Mouse (Mus musculus): ENCODE measurements around the gene Gfpt1. TPM values are rescaled to one million over a fixed set of nuclear protein-coding genes. Genes with fewer than 3 reads are reported as not detected.

The Gfpt1 gene
- polyA plus RNA-seq, 1 experiment from 2014 or later = 17.5 TPM

DNA sequence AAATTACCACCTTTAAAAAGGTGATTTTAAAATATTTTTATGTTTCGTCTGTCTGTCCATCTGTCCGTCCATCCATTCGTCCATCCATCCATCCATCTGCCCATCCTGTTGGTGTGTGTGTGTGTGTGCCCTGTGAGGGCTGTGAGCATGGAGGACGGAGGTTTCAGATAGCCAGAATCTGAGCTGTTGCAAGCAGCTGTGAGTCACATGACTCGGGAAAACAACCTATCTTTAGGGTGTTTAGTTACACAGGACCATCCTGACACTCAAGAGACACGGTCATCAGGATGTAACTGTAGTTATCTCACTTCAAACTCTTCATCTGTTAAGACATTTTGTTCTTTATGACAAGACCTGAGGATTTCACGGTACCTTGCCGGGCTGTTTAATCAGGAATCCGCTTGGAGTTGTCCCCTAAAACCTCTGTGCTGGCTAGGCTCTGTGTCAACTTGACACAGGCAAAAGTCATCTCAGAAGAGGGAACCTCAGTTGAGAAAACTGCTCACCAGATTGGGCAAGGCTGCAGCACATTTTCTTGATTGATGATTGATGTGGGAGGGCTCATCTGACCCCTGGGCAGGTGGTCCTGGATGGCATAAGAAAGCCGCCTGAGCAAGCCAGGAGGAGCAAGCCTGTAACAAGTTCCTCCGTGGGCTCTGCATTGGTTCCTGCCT lies 61.6 kb downstream of the Gfpt1 start, which contains the start of gene D6Ertd527e:
Gene D6Ertd527e, plus strand, starts transcription at position 624 of the 674 bp plus-strand sequence.
- H3K4me3 ChIP-seq (ENCODE audit: low read depth, low read length) = no peak within 1 kb of the TSS
- WGBS = 75% methylated on average over 11 of the region's 11 CpGs
- 0 out of 2 replicates have a peak, but pooled peaks cover 3% of the 10 kb centered on the region for H3K4me1 ChIP-seq (replicated peaks; ENCODE audit: control insufficient read depth, insufficient read depth, low read length)
- no peaks in the 10 kb centered on the region for H3K9me3 ChIP-seq (ENCODE audit: control insufficient read depth)
- no peak within 1 kb of the TSS for H3K9ac ChIP-seq (ENCODE audit: low read depth, low read length)
- H3K4me2 ChIP-seq (replicated peaks; ENCODE audit: low read depth) = no peak within 1 kb of the TSS
- H3K27me3 ChIP-seq (replicated peaks; ENCODE audit: control insufficient read depth, insufficient read depth, low read length) = no peaks in the 10 kb centered on the region
- no peak within 1 kb of the TSS for H3K27ac ChIP-seq (ENCODE audit: low read depth, low read length)
- H3K36me3 ChIP-seq (ENCODE audit: control insufficient read depth, insufficient read depth) = no peaks in the 10 kb centered on the region
- no peak for TF ChIP-seq CTCF (IDR thresholded peaks at IDR 0.05; ENCODE audit: low read depth)
- no peak for ATAC-seq

- Histone ChIP-seq H3K4me3 (ENCODE audit: low read depth, low read length) (no peak overlapping the region), H3K9ac (ENCODE audit: low read depth, low read length) (no peak overlapping the region), H3K36me3 (ENCODE audit: control insufficient read depth, insufficient read depth) (no peaks in the 10 kb centered on the region), H3K27ac (ENCODE audit: low read depth, low read length) (no peak overlapping the region), H3K9me3 (ENCODE audit: control insufficient read depth) (no peaks in the 10 kb centered on the region), H3K27me3 (replicated peaks; ENCODE audit: control insufficient read depth, insufficient read depth, low read length) (no peaks in the 10 kb centered on the region), H3K4me1 (replicated peaks; ENCODE audit: control insufficient read depth, insufficient read depth, low read length) (no peaks in the 10 kb centered on the region), H3K4me2 (replicated peaks; ENCODE audit: low read depth) (no peak overlapping the region)
- ATAC-seq = no peak
- 91% methylated on average over 1 of the region's 1 CpGs for WGBS
- no peak for TF ChIP-seq CTCF (IDR thresholded peaks at IDR 0.05; ENCODE audit: low read depth)
Measured at GRCm38 (mm10) chr6:87111493-87111892, 68.8 kb downstream of the Gfpt1 start.

GRCm38 (mm10) chr6:87112125-87112524 lies 69.5 kb downstream of the Gfpt1 start:
- 79% methylated on average over 6 of the region's 6 CpGs for WGBS
- Histone ChIP-seq H3K27ac (ENCODE audit: low read depth, low read length) (no peak overlapping the region), H3K36me3 (ENCODE audit: control insufficient read depth, insufficient read depth) (no peaks in the 10 kb centered on the region), H3K9ac (ENCODE audit: low read depth, low read length) (no peak overlapping the region), H3K9me3 (ENCODE audit: control insufficient read depth) (no peaks in the 10 kb centered on the region), H3K27me3 (replicated peaks; ENCODE audit: control insufficient read depth, insufficient read depth, low read length) (no peaks in the 10 kb centered on the region), H3K4me3 (ENCODE audit: low read depth, low read length) (no peak overlapping the region), H3K4me1 (replicated peaks; ENCODE audit: control insufficient read depth, insufficient read depth, low read length) (no peaks in the 10 kb centered on the region), H3K4me2 (replicated peaks; ENCODE audit: low read depth) (no peak overlapping the region)
- TF ChIP-seq CTCF (IDR thresholded peaks at IDR 0.05; ENCODE audit: low read depth) = no peak
- ATAC-seq = no peak

- no peak for ATAC-seq
- H3K36me3 ChIP-seq (ENCODE audit: control insufficient read depth, insufficient read depth) = no peaks in the 10 kb centered on the region
- H3K9ac ChIP-seq (ENCODE audit: low read depth, low read length) = no peak overlapping the region
- H3K4me1 ChIP-seq (replicated peaks; ENCODE audit: control insufficient read depth, insufficient read depth, low read length) = no peaks in the 10 kb centered on the region
- no peaks in the 10 kb centered on the region for H3K9me3 ChIP-seq (ENCODE audit: control insufficient read depth)
- 88% methylated on average over 2 of the region's 2 CpGs for WGBS
- H3K4me3 ChIP-seq (ENCODE audit: low read depth, low read length) = no peak overlapping the region
- H3K27me3 ChIP-seq (replicated peaks; ENCODE audit: control insufficient read depth, insufficient read depth, low read length) = no peaks in the 10 kb centered on the region
- H3K4me2 ChIP-seq (replicated peaks; ENCODE audit: low read depth) = no peak overlapping the region
- no peak overlapping the region for H3K27ac ChIP-seq (ENCODE audit: low read depth, low read length)
- no peak for TF ChIP-seq CTCF (IDR thresholded peaks at IDR 0.05; ENCODE audit: low read depth)
Measured at GRCm38 (mm10) chr6:87115981-87116380, 73.3 kb downstream of the Gfpt1 start.

- H3K4me3 ChIP-seq (ENCODE audit: low read depth, low read length) = no peak overlapping the region
- H3K9me3 ChIP-seq (ENCODE audit: control insufficient read depth) = no peaks in the 10 kb centered on the region
- no peaks in the 10 kb centered on the region for H3K27me3 ChIP-seq (replicated peaks; ENCODE audit: control insufficient read depth, insufficient read depth, low read length)
- no peak for ATAC-seq
- no peak for TF ChIP-seq CTCF (IDR thresholded peaks at IDR 0.05; ENCODE audit: low read depth)
- H3K9ac ChIP-seq (ENCODE audit: low read depth, low read length) = no peak overlapping the region
- WGBS = 85% methylated on average over 7 of the region's 7 CpGs
- no peaks in the 10 kb centered on the region for H3K36me3 ChIP-seq (ENCODE audit: control insufficient read depth, insufficient read depth)
- no peak overlapping the region for H3K27ac ChIP-seq (ENCODE audit: low read depth, low read length)
- no peak overlapping the region for H3K4me2 ChIP-seq (replicated peaks; ENCODE audit: low read depth)
- no peaks in the 10 kb centered on the region for H3K4me1 ChIP-seq (replicated peaks; ENCODE audit: control insufficient read depth, insufficient read depth, low read length)
Measured at GRCm38 (mm10) chr6:87116596-87116995, 74.0 kb downstream of the Gfpt1 start.

DNA sequence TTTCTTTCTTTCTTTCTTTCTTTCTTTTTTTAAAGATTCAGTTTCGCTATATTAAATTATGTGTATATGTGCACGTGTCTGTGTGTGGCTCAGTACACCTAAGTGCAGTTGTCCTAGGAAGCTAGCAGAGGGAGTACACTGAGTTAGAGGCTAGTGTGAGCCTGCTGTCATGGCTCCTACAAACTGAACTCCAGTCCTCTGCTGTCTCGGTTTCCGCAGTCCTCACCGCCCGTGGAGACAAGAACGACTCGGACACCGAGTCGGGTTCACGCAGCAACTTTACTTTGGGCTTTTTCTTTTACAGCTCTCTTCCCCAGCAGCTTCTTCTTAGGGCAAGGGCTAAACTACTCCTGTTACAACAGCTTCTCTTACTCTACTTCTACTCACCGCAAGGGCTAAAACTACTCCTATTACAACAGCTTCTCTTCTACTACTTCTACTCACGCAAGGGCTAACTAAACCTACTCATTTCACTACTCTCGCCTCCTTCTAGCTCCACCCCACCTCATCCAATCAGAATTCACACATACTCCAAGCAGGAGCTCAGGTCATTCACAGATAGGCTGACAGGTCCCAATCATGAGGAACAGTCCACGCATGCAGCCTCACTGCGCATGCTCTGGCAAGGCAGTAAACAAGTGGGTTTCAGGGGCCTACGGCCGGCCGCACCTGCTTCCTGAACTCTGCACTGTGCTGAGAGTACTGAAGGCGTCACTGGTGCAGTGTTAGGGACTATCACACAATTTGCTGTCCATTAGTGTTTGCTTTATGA lies 76.6 kb downstream of the Gfpt1 start:
- ATAC-seq = peak; percentile 97
- no peak for TF ChIP-seq CTCF (IDR thresholded peaks at IDR 0.05; ENCODE audit: low read depth)
- H3K27ac ChIP-seq (ENCODE audit: low read depth, low read length) = peak overlapping the region; percentile 66; the same call in 1 of the 2 replicates
- no peaks in the 10 kb centered on the region for H3K36me3 ChIP-seq (ENCODE audit: control insufficient read depth, insufficient read depth)
- H3K4me1 ChIP-seq (replicated peaks; ENCODE audit: control insufficient read depth, insufficient read depth, low read length) = no peaks in the 10 kb centered on the region
- WGBS = 64% methylated on average over 20 of the region's 20 CpGs
- H3K27me3 ChIP-seq (replicated peaks; ENCODE audit: control insufficient read depth, insufficient read depth, low read length) = no peaks in the 10 kb centered on the region
- H3K4me2 ChIP-seq (replicated peaks; ENCODE audit: low read depth) = peak overlapping the region; percentile 30; the same call in 1 of the 2 replicates
- H3K9ac ChIP-seq (ENCODE audit: low read depth, low read length) = no peak overlapping the region
- no peaks in the 10 kb centered on the region for H3K9me3 ChIP-seq (ENCODE audit: control insufficient read depth)
- H3K4me3 ChIP-seq (ENCODE audit: low read depth, low read length) = no peak overlapping the region
